Mouse (Mus musculus) frontal cortex, postnatal 10 days (tissue): ENCODE data around the gene 2410131K14Rik.

Source experiments
- DNase-seq, 2 experiments: peaks; one replicate each; pipeline ENCODE4 v3.0.0; 2022; ENCODE audit warnings: low spot score in 2 of 2, mixed read lengths in 1 of 2

The 2410131K14Rik gene

DNA sequence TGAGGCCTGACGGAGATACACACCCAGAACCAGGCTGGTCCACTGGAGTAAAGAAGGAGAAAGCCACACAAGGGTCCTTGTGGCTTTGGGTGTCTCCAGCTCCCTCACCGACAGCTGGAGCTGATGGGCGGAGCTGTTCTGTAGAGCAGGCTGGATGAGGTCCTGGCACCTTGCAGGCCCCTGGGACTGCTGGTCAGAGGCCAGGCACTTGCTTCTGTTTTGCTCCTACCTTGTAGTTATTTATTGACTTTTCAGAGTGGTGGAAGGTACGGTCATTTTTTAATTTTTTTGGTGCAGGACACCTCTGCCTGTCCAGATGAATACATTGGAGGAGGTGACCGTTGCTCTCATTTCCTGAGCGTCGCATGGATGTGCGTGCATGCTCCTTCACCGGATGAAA lies 16.2 kb downstream of the 2410131K14Rik start:
- DNase-seq: no peak

DNA sequence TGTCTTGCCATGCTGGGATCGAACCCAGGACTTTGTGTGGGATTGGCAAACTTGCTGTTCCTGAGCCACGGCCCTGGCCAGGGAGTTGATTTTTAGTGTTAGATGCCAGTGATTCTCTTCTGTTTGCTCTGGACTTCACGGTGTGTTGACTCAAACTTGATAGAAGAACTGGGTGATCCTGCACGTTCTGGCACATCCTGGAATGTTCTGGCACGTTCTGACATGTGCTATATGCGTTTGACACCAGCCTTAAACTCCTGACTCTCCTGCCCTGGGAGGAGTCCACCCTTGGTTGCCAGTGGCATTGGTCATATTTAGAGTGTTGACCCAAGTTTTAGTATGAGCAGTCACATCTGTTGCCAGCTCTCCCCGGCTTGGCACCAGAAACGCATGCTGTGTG lies 17.4 kb downstream of the 2410131K14Rik start:
- DNase-seq: no peak

DNA sequence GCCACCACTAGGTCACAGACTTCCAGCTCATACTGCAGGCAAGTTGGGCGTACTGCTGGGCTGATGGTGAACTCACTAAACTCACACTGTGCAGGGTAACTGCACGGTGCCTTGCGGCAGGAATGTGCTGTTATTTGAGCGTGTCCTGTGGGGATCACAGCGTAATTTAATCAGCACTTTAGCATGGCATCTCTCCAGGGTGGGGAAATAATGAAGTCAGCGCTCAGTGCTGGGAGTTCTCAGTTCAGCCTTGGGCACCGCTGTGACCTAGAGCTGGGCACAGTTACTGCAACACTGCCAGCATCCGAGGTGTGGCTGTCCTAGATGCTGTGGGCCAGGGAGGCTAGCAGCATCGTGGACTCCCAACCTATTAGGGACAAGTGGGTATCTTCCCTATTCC lies 19.3 kb downstream of the 2410131K14Rik start:
- no peak for DNase-seq

DNA sequence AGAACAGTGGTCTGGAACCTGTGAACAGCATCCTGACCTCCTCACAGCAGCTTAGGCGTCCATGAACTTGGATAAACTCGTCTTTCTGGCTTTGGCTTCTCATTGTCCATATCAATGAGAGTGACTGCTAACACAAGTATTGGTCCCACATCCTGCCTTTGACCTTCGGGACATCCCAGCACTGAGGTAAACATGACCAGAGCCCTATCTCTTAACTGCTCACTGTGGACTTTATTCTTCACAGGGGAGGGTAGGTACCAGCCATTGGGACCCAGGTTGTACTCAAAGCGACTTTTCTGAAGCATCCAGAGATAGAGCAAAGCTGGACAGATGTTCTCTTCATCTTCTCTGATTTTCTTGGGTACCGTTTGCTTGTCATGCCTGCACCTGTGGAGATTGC lies 20.3 kb downstream of the 2410131K14Rik start:
- no peak for DNase-seq

DNA sequence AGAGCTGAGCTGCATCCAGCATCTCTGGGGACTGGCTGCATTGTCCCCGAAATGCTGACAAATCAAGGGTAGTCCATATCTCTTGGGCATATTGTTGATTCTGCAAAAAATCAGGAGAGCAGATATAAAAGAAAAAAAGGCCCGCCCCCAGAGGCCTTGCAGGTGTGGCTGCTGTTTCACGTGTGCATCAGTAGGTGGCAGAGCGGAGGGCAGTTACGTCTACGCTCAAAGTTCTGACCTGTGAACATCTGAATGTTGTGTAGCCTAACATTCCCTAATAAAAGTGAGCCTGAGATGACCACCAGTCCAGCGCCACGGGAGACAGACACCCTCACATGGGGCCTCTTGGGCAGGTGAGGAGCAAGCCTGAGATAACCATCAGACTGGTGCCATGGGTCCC lies 21.3 kb downstream of the 2410131K14Rik start:
- no peak for DNase-seq

DNA sequence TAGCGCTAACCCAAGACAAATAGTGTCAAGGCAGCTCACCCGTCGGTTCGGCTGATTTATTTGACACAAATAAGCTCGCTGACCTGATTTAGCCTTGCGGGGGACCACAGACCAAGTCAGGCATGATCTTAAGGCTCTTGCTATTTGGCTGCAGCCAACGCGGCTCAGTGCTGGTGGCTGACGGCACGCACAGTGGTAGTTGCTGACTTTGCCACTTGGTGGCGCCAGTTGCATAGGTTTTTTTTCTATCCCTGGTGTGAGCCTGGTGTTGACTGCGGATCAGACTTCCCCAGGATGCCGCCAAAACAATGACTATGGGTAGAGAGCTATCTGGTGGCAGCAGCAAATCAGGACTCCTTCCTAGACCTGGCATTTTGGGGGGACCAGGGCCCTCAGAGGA lies 24.0 kb downstream of the 2410131K14Rik start:
- peak; percentile 60 to 88 for DNase-seq

DNA sequence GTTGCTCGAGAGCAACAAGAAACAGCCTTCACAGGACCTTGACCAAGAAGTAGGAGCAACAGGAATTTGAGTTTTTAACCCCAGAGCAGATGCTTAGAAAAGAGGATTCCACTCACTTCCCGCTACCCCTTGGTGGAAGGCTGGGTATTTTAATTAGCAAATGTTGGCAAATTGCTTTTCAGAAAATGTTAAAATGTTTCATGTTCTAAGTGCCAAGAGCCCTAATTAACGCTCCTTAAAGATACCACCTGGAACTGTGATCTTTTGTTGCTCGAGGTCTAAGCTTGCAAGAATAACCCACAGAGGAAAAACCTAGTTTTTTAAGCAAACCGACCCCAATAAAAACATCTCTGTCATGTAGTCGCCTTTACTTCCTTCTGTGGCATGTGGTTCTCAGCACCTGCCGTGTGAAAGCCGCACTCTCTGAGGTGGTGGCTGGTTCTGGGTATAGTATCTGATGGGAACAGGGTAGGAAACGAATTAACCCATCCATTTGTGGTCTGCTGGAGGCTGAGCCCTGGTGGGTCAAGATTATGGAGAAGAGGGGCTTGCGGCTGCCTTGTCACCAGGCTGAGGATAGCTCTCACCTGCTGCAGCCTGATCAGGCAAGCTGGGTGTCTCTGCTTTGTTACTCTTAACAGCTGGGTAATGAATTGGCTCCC lies 26.6 kb downstream of the 2410131K14Rik start:
- no peak for DNase-seq

DNA sequence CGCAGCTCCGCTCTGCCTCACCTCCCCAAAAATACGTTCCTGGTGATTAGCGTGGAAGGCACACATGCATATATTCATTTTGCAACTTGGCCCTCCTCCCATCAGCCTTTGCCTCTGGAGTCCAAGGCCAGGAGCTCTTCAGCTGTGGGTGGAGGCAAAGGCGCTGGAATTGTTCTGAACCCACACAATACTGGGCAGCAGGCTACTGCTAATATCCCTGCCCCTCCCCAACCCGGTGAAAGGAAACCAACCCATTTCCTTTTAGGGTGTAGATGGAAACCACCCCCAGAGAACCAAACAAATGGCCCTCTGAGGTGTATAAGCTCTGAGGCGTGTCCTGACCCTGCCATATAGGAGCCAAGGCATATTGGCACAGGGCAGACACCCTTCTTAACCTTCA lies 28.4 kb downstream of the 2410131K14Rik start:
- DNase-seq: no peak

DNA sequence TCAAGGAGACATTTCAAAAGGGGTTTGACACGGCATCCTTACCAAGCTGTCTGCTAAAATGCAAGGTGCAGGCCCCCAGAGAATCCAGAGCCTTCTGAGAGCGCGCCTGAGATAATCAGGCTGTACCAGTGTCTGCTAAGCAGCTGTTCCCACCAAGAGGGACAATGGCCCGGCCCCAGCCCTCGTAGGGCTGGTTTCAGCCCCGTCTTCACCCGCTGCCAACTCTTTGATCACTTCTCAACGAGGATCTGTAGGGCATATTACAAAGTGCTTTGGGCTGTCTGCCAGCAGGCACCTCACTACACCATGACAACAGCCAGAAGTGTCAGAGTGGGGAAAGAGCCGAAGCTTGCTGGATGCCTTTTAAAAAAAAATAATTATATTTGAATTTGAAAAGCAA lies 29.5 kb downstream of the 2410131K14Rik start:
- peak in 1 of 2 experiments; percentile 50 for DNase-seq

DNA sequence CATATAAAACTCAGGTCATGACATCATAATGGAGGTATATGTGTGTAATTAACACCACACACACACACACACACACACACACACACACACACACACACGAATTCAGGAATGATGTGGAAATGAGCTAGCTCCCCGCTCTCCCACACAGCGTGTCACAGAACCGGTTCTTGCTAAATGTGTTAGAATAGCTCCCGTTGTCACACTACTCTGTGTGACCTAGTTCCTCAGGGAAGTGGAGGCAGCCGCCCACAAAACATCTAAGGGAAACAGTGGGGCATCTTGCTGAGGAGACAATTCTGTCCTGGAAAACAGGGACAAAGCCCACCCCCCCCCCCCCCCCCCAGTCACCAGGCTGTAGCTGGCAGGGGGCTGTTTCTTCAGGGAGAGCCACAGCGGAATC lies 31.3 kb downstream of the 2410131K14Rik start:
- DNase-seq: peak in 1 of 2 experiments; percentile 48

DNA sequence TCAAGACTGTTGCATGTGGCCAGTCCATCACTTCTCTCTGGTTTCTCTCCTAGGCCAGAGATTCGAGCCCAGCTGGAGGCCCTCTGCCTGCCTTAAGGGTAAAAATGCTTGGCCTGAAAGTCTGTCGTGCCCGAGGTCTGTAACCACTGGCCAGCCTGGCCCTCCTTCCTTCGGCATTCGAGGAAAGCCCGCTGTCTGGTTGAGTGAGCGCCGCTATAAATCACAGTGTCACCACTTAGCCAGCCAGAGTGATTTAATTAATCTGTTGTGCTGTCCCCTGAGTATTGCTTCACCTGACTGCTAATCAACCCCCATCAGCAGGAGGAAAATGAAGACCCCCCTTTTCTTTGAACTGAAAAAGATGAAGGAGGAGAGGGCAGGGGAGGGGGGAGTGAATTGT lies 31.7 kb downstream of the 2410131K14Rik start:
- no peak for DNase-seq

DNA sequence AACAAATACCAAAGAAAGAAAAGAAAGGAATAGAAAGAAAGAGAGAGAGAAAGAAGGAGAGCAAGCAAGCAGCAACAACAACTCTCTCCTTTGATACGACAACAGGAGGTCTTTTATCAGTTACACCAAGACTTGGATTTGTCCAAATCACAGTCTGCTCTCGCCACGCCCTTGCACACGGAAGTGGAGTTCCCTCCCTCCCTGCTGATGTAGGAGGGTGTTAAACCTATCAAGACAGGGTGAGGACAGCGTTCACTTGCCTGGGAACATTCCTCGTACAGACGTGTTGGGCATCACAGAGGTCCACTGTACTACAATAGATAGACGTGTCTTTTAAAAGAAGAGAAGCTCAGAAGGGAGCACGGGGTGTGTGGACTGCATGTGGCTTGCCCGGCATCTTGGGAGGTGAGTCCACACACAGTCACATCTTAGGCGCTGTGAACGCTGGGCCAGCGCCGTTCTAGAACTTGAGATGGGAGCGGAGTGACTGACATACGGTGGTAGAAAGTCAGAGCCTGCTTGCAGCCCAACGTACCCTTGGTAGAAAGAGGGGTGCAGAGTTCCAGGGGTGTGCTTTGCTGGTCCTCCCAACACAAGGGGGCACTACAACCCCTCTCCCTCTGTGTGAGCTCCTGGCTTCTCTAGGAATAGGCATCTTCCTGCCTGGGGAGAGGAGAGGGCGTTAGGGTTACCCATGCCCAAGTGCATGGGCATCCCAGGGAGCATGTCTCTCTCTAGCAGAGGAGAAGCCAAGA lies 32.9 kb downstream of the 2410131K14Rik start:
- no peak for DNase-seq

DNA sequence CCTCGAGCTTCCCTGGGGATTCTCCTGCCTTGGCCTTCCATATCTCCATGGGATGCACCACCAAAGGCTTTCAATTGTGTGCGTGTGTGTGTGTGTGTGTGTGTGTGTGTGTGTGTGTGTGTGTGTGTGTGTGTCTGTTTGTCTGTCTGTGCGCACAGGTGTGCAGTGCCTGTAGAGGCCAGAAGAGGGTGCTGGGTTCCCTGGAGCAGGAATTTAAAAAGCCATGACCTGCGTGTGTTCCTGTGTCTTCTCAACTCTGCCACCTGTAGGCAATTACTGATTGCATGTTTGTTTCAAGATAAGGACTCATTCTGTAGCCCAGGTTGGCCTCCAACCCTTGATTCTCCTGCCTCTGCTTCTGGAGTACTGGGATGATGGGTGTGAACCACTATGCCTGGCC lies 46.4 kb downstream of the 2410131K14Rik start:
- DNase-seq: no peak

DNA sequence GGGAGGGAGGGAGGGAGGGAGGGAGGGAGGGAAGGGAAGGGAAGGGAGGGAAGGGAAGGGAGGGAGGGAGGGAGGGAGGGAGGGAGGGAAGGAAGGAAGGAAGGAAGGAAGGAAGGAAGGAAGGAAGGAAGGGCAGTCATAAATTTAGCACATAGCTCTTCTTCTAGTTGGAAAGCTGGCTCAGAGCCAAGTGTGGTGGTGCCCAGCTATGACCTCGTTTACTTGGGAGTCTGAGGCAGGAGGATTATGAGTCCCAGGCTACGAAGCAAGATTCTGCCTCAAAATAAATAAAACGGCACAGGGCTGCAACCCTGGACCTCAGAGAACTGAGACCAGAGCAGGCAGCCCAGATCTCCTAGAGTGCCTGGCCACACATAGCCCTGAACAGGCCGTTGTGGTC lies 47.4 kb downstream of the 2410131K14Rik start:
- DNase-seq: no peak

DNA sequence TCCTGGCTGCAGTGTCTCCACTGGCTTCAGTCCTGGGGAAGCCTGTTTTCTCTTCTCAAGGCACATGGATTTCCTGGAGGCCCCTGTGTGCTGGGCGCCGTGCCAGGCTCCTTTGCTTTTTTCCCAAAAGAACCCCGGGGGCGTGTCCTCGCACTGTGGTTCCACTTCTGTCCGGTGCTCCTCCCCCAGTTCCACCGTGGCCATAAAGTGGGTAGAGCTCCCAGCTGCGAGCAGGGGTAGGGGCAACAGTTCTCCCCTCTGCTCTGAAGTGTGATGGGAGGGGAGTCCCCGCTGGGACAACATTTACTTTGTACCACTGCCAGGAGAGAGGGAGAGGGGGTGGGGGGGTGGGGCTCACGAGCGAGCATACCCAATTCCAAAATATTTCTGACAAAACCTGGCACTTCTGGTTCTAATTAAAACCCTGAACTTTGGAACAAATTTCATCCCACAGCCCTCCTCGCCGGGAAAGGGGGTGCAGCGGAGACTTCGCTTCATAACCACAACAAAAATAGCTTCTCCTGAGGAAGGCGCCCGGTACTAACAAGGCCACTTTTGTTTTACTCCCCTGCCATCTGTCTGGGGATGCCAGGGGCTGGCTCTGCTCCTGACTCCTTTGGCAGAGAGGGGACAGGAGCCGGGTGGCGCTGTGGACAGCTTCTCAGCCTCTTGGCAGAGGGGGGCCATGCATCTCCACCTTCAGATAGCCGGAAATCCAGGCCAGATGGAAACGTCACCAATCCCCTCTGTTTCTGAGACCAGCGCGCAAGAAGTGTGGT lies 49.2 kb downstream of the 2410131K14Rik start:
- peak; percentile 84 for DNase-seq

DNA sequence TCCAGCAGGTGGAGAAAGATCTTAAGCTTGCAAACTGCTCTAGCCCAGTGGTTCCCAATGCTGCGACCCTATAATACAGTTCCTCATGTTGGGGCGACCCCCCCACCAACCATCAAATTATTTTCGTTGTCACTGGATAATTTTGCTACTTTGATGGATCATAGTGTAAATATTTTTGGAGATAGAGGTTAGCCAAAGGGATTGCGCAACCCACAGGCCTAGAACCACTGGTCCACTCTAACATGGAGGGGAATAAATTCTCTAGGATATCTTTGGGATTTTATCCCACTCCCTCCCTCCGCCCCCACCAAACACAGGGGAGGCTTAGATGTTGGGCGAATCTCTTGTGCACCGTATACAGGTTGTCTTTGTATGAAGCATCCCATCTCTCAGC lies 49.8 kb downstream of the 2410131K14Rik start:
- DNase-seq: no peak

DNA sequence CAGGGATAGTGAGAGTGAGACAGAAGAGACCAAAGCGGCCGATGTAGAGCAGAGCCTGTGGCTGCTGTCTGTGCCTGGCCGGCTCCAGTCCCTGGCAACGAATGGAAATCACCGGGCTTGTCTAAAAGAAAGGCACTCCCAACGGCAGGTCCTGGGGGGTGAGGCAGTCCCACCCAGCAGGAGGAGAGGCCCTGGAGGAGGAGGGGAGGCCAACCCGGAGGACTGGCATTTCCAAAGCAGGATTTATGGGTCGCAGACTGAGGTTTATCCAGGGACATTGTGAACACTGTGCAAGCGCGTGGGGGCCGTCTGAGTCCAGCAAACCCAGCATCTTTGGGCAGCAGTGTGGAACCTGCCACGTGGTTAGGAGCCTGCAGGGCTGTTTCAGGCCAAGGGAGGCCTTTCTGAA lies 52.3 kb downstream of the 2410131K14Rik start:
- DNase-seq: no peak

DNA sequence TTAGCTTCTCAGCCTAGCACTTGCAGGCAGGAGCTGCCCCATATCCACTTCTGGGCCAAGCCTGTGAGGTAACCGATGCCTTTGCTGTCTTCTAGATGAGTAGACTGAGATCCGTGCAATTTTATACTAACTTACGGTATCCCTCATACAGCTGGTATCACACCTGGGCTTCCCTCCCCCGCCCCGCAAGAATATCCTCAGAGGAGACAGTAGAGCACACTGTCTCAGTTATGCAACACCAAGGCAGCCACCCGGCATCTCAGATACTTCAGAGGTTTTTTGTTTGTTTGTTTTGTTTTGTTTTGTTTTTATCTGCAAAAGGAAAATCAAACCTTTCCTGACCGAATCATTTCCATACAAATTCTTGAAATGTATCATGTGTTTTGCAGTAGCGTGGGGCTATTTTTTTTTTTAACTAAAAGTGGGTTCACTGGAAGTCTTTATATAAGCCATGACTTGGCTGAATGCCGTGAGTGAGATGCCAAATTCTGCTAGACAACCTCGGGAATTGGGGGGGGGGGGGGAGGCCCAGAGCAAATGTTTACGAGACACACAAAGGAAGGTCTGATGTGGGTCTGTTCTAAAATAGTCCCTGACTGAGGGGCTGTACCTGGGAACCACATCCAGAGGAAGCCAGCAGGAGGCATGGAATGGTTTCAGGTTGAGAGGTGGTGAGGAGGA lies 54.8 kb downstream of the 2410131K14Rik start:
- no peak for DNase-seq

DNA sequence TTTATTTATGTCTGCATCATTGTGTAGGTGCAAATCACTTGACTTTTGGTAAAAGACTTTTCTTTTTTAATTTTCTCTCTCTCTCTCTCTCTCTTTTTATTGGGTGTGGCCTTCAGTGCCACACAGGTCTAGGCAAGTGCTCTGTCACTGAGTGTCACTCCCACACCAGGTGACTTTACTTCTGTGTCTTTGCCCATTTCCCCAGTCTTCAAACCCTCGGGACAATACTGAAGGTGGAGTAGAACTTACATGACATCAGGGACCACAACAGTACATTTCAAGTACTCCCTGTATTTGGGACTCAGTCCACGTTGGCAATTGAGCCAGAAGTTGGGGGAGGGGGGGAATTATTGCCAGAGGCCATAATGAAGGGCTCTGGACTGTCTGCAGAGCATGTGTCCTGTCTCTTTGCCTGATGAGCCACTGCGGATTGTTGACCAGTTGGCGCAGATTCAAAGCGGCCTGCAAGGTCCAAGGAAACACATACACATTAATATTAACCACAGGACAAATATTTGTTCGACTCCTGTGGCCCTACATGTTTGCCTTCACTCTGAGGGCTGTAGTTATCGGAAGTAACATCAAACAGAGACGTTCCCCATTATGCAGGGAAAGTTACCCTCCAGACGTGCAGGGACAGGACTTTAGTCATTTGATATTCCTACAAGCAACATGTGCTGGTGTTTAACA lies 57.6 kb downstream of the 2410131K14Rik start:
- no peak for DNase-seq

DNA sequence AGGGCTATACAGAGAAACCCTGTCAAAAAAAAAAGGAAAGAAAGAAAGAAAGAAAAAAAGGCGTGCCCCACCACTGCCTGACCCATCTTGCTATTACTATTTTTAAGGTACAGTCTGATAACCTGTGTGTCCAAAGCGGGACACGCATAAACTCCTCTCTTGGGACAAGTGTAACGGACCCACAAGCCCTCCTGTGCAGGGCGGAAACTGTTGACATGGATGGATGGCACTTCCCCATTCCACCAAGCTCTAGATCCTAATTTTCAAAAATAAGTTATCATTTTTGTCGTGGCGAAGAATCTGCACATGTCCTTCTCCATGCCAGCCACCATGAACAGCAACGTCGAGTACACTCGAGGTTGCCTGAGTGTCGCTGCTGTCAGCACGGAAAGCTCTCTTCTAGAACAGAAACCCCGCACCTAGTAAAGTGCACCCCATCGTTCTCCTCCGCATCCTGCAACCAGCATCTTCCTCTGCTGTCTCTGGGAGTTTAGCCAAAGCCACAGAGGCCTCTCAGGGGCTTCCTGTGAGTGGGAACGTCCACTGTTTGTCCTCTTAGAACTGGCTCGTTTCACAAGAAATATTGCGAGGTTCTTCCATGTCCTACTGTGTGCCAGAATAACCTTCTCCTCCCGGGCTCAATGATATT lies 60.1 kb downstream of the 2410131K14Rik start:
- no peak for DNase-seq

DNA sequence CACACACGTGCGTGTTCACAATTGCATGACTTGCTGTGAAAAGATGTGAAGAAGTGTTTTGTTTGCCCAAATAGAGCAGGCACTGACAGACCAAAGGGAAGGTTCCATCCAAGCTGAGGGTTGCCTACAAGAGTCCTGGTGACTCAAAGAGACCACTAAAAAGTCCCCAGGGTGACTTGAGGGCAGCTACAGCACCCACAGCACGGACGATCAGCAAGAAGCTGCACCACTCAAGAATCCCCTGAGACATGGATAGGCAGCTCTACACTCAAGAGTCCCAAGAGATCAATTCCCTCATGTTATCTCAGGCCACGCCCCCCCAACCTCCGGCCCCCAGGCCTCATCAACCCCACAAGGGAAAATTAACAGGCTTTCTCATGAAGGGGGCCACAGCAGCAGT lies 65.4 kb downstream of the 2410131K14Rik start:
- DNase-seq: no peak
